ENCODE assay signal across 24 mouse cellular contexts in genomic region chr13:44996339-44996738, GRCm38 (mm10). TPM values are rescaled to one million over a fixed set of nuclear protein-coding genes. Genes with fewer than 3 reads are reported as not detected.
DNase-seq lines count a peak whose midpoint lies in the region; ATAC-seq and TF ChIP-seq lines count a peak whose summit lies in the region.
"Had no signal": no experiment of that assay in that cellular context is flagged by ENCODE, and none has a peak within 500 bp of the region (broad histone marks: within the 10 kb centered on the region; RNA-seq: fewer than 3 reads in every experiment).

No protein-coding gene starts in this region.

- peaks cover 8 to 60% of the 10 kb centered on the region in 2 experiments for H3K4me1 ChIP-seq in CH12.LX (ENCODE audit: control insufficient read depth in 1 of 2, insufficient read depth in 2 of 2)

- no peaks in the 10 kb centered on the region for H3K9me3 ChIP-seq in CH12.LX (replicated peaks; ENCODE audit: low read length)
- H3K9me3 ChIP-seq: embryonic facial prominence, embryonic 12.5 days; embryonic facial prominence, embryonic 15.5 days; forebrain, embryonic 15.5 days; heart, embryonic 13.5 days; hindbrain, embryonic 12.5 days; hindbrain, embryonic 15.5 days had no signal

- no peak overlapping the region; the same call in 1 of the 2 replicates for H3K4me2 ChIP-seq in CH12.LX (ENCODE audit: insufficient read depth, low read depth, poor library complexity, severe bottlenecking)
- H3K4me2 ChIP-seq: embryonic facial prominence, embryonic 12.5 days; embryonic facial prominence, embryonic 15.5 days; forebrain, embryonic 15.5 days; heart, embryonic 13.5 days; hindbrain, embryonic 12.5 days; hindbrain, embryonic 15.5 days had no signal

- peak; percentile 30 to 43; a peak in 1 of 4 replicates for ATAC-seq in hematopoietic stem cell, adult 5-6 weeks (replicated peaks in 1 of 2; ENCODE audit: insufficient read depth in 1 of 2, low FRiP score in 2 of 2, low TSS enrichment in 1 of 2, low read depth in 1 of 2, poor library complexity in 2 of 2, severe bottlenecking in 2 of 2)
- ATAC-seq: forebrain, embryonic 15.5 days; Patski had no signal

- H3K79me2 ChIP-seq in CH12.LX (replicated peaks; ENCODE audit: control insufficient read depth, extremely low read depth, insufficient read depth, poor library complexity, severe bottlenecking): peaks cover 13% of the 10 kb centered on the region

- TF ChIP-seq RAD21 in CH12.LX (IDR thresholded peaks at IDR 0.05; ENCODE audit: low read depth, low read length): no peak

- dilution Hi-C loops in CH12.LX (cut with MboI; ENCODE audit: extremely low pct_ligation_motif_present, extremely low pct_unique_long_range_greater_than_20kb, low sequenced_read_pairs): no loop called here

- in situ Hi-C loops in CH12.LX (cut with MboI; ENCODE audit: low pct_ligation_motif_present, low pct_unique_long_range_greater_than_20kb, low sequenced_read_pairs): no loop called here

- TF ChIP-seq POLR2A in CH12.LX (IDR thresholded peaks at IDR 0.05; ENCODE audit: low read depth, low read length): no peak

- no peak overlapping the region for H3K27ac ChIP-seq in CH12.LX (ENCODE audit: insufficient read depth, low read depth)
- H3K27ac ChIP-seq: embryonic facial prominence, embryonic 12.5 days; embryonic facial prominence, embryonic 15.5 days; forebrain, embryonic 15.5 days; heart, embryonic 13.5 days; hindbrain, embryonic 12.5 days; hindbrain, embryonic 15.5 days had no signal

- no peaks in the 10 kb centered on the region for H3K27me3 ChIP-seq in CH12.LX (replicated peaks)
- no peaks in the 10 kb centered on the region for H3K27me3 ChIP-seq in splenic B cell, adult 2 months (ENCODE audit: control insufficient read depth, insufficient read depth, low read length, poor library complexity, severe bottlenecking)
- H3K27me3 ChIP-seq: embryonic facial prominence, embryonic 12.5 days; embryonic facial prominence, embryonic 15.5 days; forebrain, embryonic 15.5 days; heart, embryonic 13.5 days; hindbrain, embryonic 12.5 days; hindbrain, embryonic 15.5 days; Patski had no signal

- no peak overlapping the region for H3K9ac ChIP-seq in CH12.LX (ENCODE audit: insufficient read depth, low read depth)
- H3K9ac ChIP-seq: embryonic facial prominence, embryonic 12.5 days; embryonic facial prominence, embryonic 15.5 days; forebrain, embryonic 15.5 days; heart, embryonic 13.5 days; hindbrain, embryonic 12.5 days; hindbrain, embryonic 15.5 days had no signal

- no peak for TF ChIP-seq CTCF in CH12.LX (conservative IDR thresholded peaks at IDR 0.05 in 1 of 2, IDR thresholded peaks at IDR 0.05 in 1 of 2; ENCODE audit: low read depth in 2 of 2, low read length in 2 of 2)

- H3K4me3 ChIP-seq in CH12.LX (replicated peaks in 1 of 3; ENCODE audit: low read depth in 2 of 3, low read length in 2 of 3, poor library complexity in 1 of 3): peak overlapping the region in 1 of 3 experiments; percentile 21
- H3K4me3 ChIP-seq: embryonic facial prominence, embryonic 12.5 days; embryonic facial prominence, embryonic 15.5 days; forebrain, embryonic 15.5 days; heart, embryonic 13.5 days; hindbrain, embryonic 12.5 days; hindbrain, embryonic 15.5 days had no signal

- no peak for DNase-seq in CH12.LX (ENCODE audit: extremely low read depth)
- peak; percentile 44 for DNase-seq in MEL-GATA-1-ER (ENCODE audit: extremely low read depth, low read depth)
- DNase-seq in splenic B cell, adult 2 months (ENCODE audit: low read depth, low spot score): peak; percentile 16
- no peak for DNase-seq in natural killer cell, adult 2 months (ENCODE audit: low spot score in 2 of 2)
- DNase-seq in testis, postnatal 10 days (ENCODE audit: low spot score): no peak
- no peak for DNase-seq in right cerebral cortex, postnatal 25 days
- DNase-seq: adrenal gland, postnatal 10 days; adrenal gland, postnatal 36 days; B cell, adult 2 months; cerebellum, adult 18-20 months; cerebellum, adult 9-10 months; cerebellum, postnatal 14 days; gastrocnemius, postnatal 25 days; heart, adult 18-20 months; heart, postnatal 14 days; heart, postnatal 4 days had no signal

- H3K36me3 ChIP-seq in CH12.LX (replicated peaks in 1 of 2; ENCODE audit: control insufficient read depth in 1 of 2, insufficient read depth in 1 of 2, low read length in 1 of 2): peaks cover 5 to 49% of the 10 kb centered on the region in 2 experiments
- H3K36me3 ChIP-seq in splenic B cell, adult 2 months (ENCODE audit: control insufficient read depth, insufficient read depth, low read length, poor library complexity, severe bottlenecking): no peaks in the 10 kb centered on the region
- H3K36me3 ChIP-seq: forebrain, embryonic 15.5 days had no signal

- TF ChIP-seq EP300 in CH12.LX (IDR thresholded peaks at IDR 0.05; ENCODE audit: low read length): 0 out of 2 replicates have a peak, but pooled peaks have one; percentile 20

TF ChIP-seq in CH12.LX, 34 proteins besides CTCF, POLR2A, EP300 and RAD21:
- TF ChIP-seq UBTF (IDR thresholded peaks at IDR 0.05; ENCODE audit: low read depth, low read length) (no peak), MYC (IDR thresholded peaks at IDR 0.05; ENCODE audit: low read depth, low read length) (no peak), MAZ (IDR thresholded peaks at IDR 0.05; ENCODE audit: low read depth, low read length) (no peak), JUN (IDR thresholded peaks at IDR 0.05; ENCODE audit: insufficient read depth, low read depth, low read length) (no peak), GABPA (IDR thresholded peaks at IDR 0.05; ENCODE audit: insufficient replicate concordance, low read depth, low read length) (no peak), MXI1 (IDR thresholded peaks at IDR 0.05; ENCODE audit: low read depth, low read length) (no peak), ETS1 (conservative IDR thresholded peaks at IDR 0.05; ENCODE audit: low read depth, low read length) (no peak), MAFK (IDR thresholded peaks at IDR 0.05; ENCODE audit: insufficient replicate concordance, low read length) (no peak), ZKSCAN1 (IDR thresholded peaks at IDR 0.05; ENCODE audit: borderline replicate concordance, low read depth, low read length) (no peak), KAT2A (IDR thresholded peaks at IDR 0.05; ENCODE audit: insufficient replicate concordance, low read length) (no peak), RCOR1 (conservative IDR thresholded peaks at IDR 0.05; ENCODE audit: low read depth, low read length) (no peak), USF2 (conservative IDR thresholded peaks at IDR 0.05; ENCODE audit: low read depth, low read length) (no peak), MEF2A (IDR thresholded peaks at IDR 0.05; ENCODE audit: borderline replicate concordance, low read depth, low read length) (no peak), MAX (IDR thresholded peaks at IDR 0.05; ENCODE audit: low read length) (no peak), TBP (conservative IDR thresholded peaks at IDR 0.05; ENCODE audit: low read depth, low read length) (no peak)
TF ChIP-seq in CH12.LX: peak in this region for 0.

RNA-seq across cellular contexts. Expression of gene Dtnbp1, which starts 5.6 kb away (rescaled TPM):
- total RNA-seq in CH12.LX (2012; rRNA removed): 32.0 and 32.4 TPM in 2 replicates
- total RNA-seq in CH12.LX (2014; rRNA removed): 35.9 and 37.0 TPM in 2 replicates
- 69.2 and 85.0 TPM in 2 replicates for polyA plus RNA-seq in CH12.LX (2012; ENCODE audit: insufficient read length, low read depth)
- 105 and 121 TPM in 2 replicates for total RNA-seq in hematopoietic stem cell, adult 5-6 weeks (2017)

Comparison
In these comparisons a context has a peak if more than half of its experiments do, and no peak if none do; other contexts are left out.
1. DNase-seq: peak in MEL-GATA-1-ER (single experiment) and splenic B cell, adult 2 months (single experiment); none in CH12.LX (single experiment), natural killer cell, adult 2 months (0 of 2), testis, postnatal 10 days (single experiment) and right cerebral cortex, postnatal 25 days (single experiment).